Mouse (Mus musculus): ENCODE measurements around the gene Anpep.

The Anpep gene

GRCm38 (mm10) chr7:79860811-79861210, at the start of gene Anpep:
Gene Anpep (minus strand): TSS chr7:79861059.
- DNase-seq (ENCODE audit: low spot score) = no peak

- no peak for DNase-seq (ENCODE audit: low spot score)
These were observed 46.5 kb upstream of the Anpep start for GRCm38 (mm10) chr7:79907356-79907755.

- DNase-seq (ENCODE audit: low spot score) = no peak
These were observed 46.1 kb upstream of the Anpep start for GRCm38 (mm10) chr7:79906914-79907313.

- no peak for DNase-seq (ENCODE audit: low spot score)
These were observed 44.3 kb upstream of the Anpep start for GRCm38 (mm10) chr7:79905193-79905592.

- no peak for DNase-seq (ENCODE audit: low spot score)
These were observed 42.4 kb upstream of the Anpep start for GRCm38 (mm10) chr7:79903160-79903792.

GRCm38 (mm10) chr7:79900753-79901152, 39.9 kb upstream of the Anpep start:
- DNase-seq (ENCODE audit: low spot score) = no peak

- no peak for DNase-seq (ENCODE audit: low spot score)
These were observed 34.4 kb upstream of the Anpep start for GRCm38 (mm10) chr7:79895225-79895624.

GRCm38 (mm10) chr7:79894790-79895189, 33.9 kb upstream of the Anpep start:
- no peak for DNase-seq (ENCODE audit: low spot score)

GRCm38 (mm10) chr7:79892576-79893428, 31.9 kb upstream of the Anpep start:
- no peak for DNase-seq (ENCODE audit: low spot score)

GRCm38 (mm10) chr7:79890436-79891221, 29.8 kb upstream of the Anpep start:
- peak; percentile 8 for DNase-seq (ENCODE audit: low spot score)

- DNase-seq (ENCODE audit: low spot score) = peak; percentile 26
These were observed 27.7 kb upstream of the Anpep start for GRCm38 (mm10) chr7:79888603-79889002.

GRCm38 (mm10) chr7:79883613-79884334, 22.9 kb upstream of the Anpep start:
- DNase-seq (ENCODE audit: low spot score) = no peak

- DNase-seq (ENCODE audit: low spot score) = no peak
These were observed 21.0 kb upstream of the Anpep start for GRCm38 (mm10) chr7:79881901-79882300.

- peak; percentile 47 for DNase-seq (ENCODE audit: low spot score)
These were observed 20.1 kb upstream of the Anpep start for GRCm38 (mm10) chr7:79880998-79881397.

GRCm38 (mm10) chr7:79880033-79880432, 19.2 kb upstream of the Anpep start:
- no peak for DNase-seq (ENCODE audit: low spot score)

GRCm38 (mm10) chr7:79878455-79879025, 17.7 kb upstream of the Anpep start:
- no peak for DNase-seq (ENCODE audit: low spot score)

- DNase-seq (ENCODE audit: low spot score) = no peak
These were observed 12.5 kb upstream of the Anpep start for GRCm38 (mm10) chr7:79873407-79873806.

- DNase-seq (ENCODE audit: low spot score) = no peak
These were observed 11.0 kb upstream of the Anpep start for GRCm38 (mm10) chr7:79871797-79872345.

GRCm38 (mm10) chr7:79869072-79869719, 8.3 kb upstream of the Anpep start:
- DNase-seq (ENCODE audit: low spot score) = no peak

GRCm38 (mm10) chr7:79868475-79868874, 7.6 kb upstream of the Anpep start:
- no peak for DNase-seq (ENCODE audit: low spot score)

GRCm38 (mm10) chr7:79867861-79868260, 7.0 kb upstream of the Anpep start:
- DNase-seq (ENCODE audit: low spot score) = no peak
